Comparison of ENCODE assay signal across 13 mouse cellular contexts in genomic region chr11:115409556-115409955, GRCm38 (mm10). TPM values are rescaled to one million over a fixed set of nuclear protein-coding genes. Genes with fewer than 3 reads are reported as not detected.
DNase-seq lines count a peak whose midpoint lies in the region; ATAC-seq and TF ChIP-seq lines count a peak whose summit lies in the region.
"Had no signal": no experiment of that assay in that cellular context is flagged by ENCODE, and none has a peak within 500 bp of the region (broad histone marks: within the 10 kb centered on the region; RNA-seq: fewer than 3 reads in every experiment).

No protein-coding gene starts in this region.

- peaks cover 10% of the 10 kb centered on the region for H3K36me3 ChIP-seq in thymus, adult 2 months (ENCODE audit: control insufficient read depth, insufficient read depth, low read length)
- peaks cover 45% of the 10 kb centered on the region for H3K36me3 ChIP-seq in forebrain, embryonic 12.5 days (replicated peaks)
- H3K36me3 ChIP-seq in midbrain, embryonic 10.5 days = peaks cover 53% of the 10 kb centered on the region

- H3K4me3 ChIP-seq in thymus, adult 2 months (ENCODE audit: control insufficient read depth, insufficient read depth, low read length) = no peak overlapping the region
- no peak overlapping the region for H3K4me3 ChIP-seq in forebrain, embryonic 12.5 days (replicated peaks)
- H3K4me3 ChIP-seq in midbrain, embryonic 10.5 days = peak overlapping the region; percentile 36
- H3K4me3 ChIP-seq: heart, embryonic 10.5 days had no signal

- H3K9ac ChIP-seq in forebrain, embryonic 12.5 days = peak overlapping the region; percentile 52; the same call in 1 of the 2 replicates
- H3K9ac ChIP-seq: liver, postnatal 0 days had no signal

- H3K4me2 ChIP-seq in forebrain, embryonic 12.5 days = peak overlapping the region; percentile 42

- no peaks in the 10 kb centered on the region for H3K27me3 ChIP-seq in thymus, adult 2 months (ENCODE audit: control insufficient read depth, insufficient read depth, low read length)
- H3K27me3 ChIP-seq in forebrain, embryonic 12.5 days = peaks cover 4% of the 10 kb centered on the region; the same call in 1 of the 2 replicates
- H3K27me3 ChIP-seq in midbrain, embryonic 10.5 days (ENCODE audit: low read depth, poor library complexity, severe bottlenecking) = no peaks in the 10 kb centered on the region

- DNase-seq in thymus, adult 2 months = no peak
- DNase-seq in thymus, postnatal 25 days = no peak
- peak; percentile 70 for DNase-seq in midbrain, embryonic 10.5 days (ENCODE audit: low spot score)
- no peak for DNase-seq in retina, embryonic 14.5 days (ENCODE audit: low spot score)
- no peak for DNase-seq in urinary bladder, postnatal 14 days (ENCODE audit: low spot score)
- DNase-seq: kidney, postnatal 14 days; liver, postnatal 0 days; spleen, adult 18-20 months had no signal

- WGBS in thymus, adult 2 months = 93% methylated on average over 7 of the region's 7 CpGs
- WGBS in forebrain, embryonic 12.5 days = 15% methylated on average over 7 of the region's 7 CpGs
- WGBS in midbrain, embryonic 10.5 days = 28% methylated on average over 7 of the region's 7 CpGs

- 0 out of 2 replicates have a peak, but pooled peaks have one; percentile 25 for ATAC-seq in forebrain, embryonic 12.5 days (ENCODE audit: low FRiP score)
- ATAC-seq in activated CD4-positive, CD25-positive, alpha-beta regulatory T cell, adult 4 months = no peak
- ATAC-seq: CD4-positive, CD25-positive, alpha-beta regulatory T cell, adult 4 months; inflammation-experienced regulatory T-cells, adult 6 months; liver, postnatal 0 days had no signal

- no peaks in the 10 kb centered on the region for H3K9me3 ChIP-seq in forebrain, embryonic 12.5 days
- H3K9me3 ChIP-seq in midbrain, embryonic 10.5 days (replicated peaks) = no peaks in the 10 kb centered on the region
- H3K9me3 ChIP-seq: heart, embryonic 10.5 days had no signal

- peaks cover 67% of the 10 kb centered on the region for H3K4me1 ChIP-seq in thymus, adult 2 months (replicated peaks; ENCODE audit: control insufficient read depth, insufficient read depth, low read length)
- peaks cover 72% of the 10 kb centered on the region for H3K4me1 ChIP-seq in forebrain, embryonic 12.5 days
- H3K4me1 ChIP-seq in midbrain, embryonic 10.5 days = peaks cover 70% of the 10 kb centered on the region

- TF ChIP-seq CTCF in thymus, adult 2 months (IDR thresholded peaks at IDR 0.05; ENCODE audit: borderline replicate concordance, control insufficient read depth, extremely low read depth, insufficient read depth, low read length, poor library complexity) = no peak

- H3K27ac ChIP-seq in thymus, adult 2 months (ENCODE audit: control insufficient read depth, insufficient read depth, low read length) = peak overlapping the region; percentile 98
- peak overlapping the region; percentile 95 for H3K27ac ChIP-seq in forebrain, embryonic 12.5 days
- peak overlapping the region; percentile 91 for H3K27ac ChIP-seq in midbrain, embryonic 10.5 days (replicated peaks)
- H3K27ac ChIP-seq: heart, embryonic 10.5 days had no signal

- TF ChIP-seq POLR2A in thymus, adult 2 months (IDR thresholded peaks at IDR 0.05; ENCODE audit: control insufficient read depth, extremely low read depth, insufficient read depth, low read length, poor library complexity) = no peak

RNA-seq across cellular contexts. Expression of gene Mrpl58, which starts 6.0 kb away (rescaled TPM):
- 144 and 166 TPM in 2 replicates for polyA plus RNA-seq in thymus, adult 2 months (2012; rRNA removed)
- polyA plus RNA-seq in forebrain, embryonic 12.5 days (2016; fragmentation: Nextera tagmentation; extraction: Ambion mirVana) = 222 and 232 TPM in 2 replicates
- 256 and 270 TPM in 2 replicates for polyA plus RNA-seq in midbrain, embryonic 10.5 days (2016; fragmentation: Nextera tagmentation; extraction: Ambion mirVana)
- 100 to 1,000 TPM; 206 to 214 TPM for polyA plus RNA-seq in activated CD4-positive, CD25-positive, alpha-beta regulatory T cell, adult 4 months (2017; shearing (Covaris generic))

RNA-seq across cellular contexts. Expression of gene Atp5h, which starts 10.2 kb away (rescaled TPM):
- 118 and 155 TPM in 2 replicates for polyA plus RNA-seq in thymus, adult 2 months (2012; rRNA removed)
- 843 and 857 TPM in 2 replicates for polyA plus RNA-seq in forebrain, embryonic 12.5 days (2016; fragmentation: Nextera tagmentation; extraction: Ambion mirVana)
- polyA plus RNA-seq in midbrain, embryonic 10.5 days (2016; fragmentation: Nextera tagmentation; extraction: Ambion mirVana) = 926 and 929 TPM in 2 replicates
- polyA plus RNA-seq in activated CD4-positive, CD25-positive, alpha-beta regulatory T cell, adult 4 months (2017; shearing (Covaris generic)) = 100 to 1,000 TPM; 705 to 855 TPM

RNA-seq across cellular contexts. Expression of gene Kctd2, which starts 10.4 kb away (rescaled TPM):
- polyA plus RNA-seq in thymus, adult 2 months (2012; rRNA removed) = 65.5 and 69.1 TPM in 2 replicates
- 23.9 and 29.8 TPM in 2 replicates for polyA plus RNA-seq in forebrain, embryonic 12.5 days (2016; fragmentation: Nextera tagmentation; extraction: Ambion mirVana)
- 9.9 and 18.8 TPM in 2 replicates for polyA plus RNA-seq in midbrain, embryonic 10.5 days (2016; fragmentation: Nextera tagmentation; extraction: Ambion mirVana)
- 10 to 100 TPM in 1 of 2 experiments, 1 to 10 TPM in 1; 6.9 to 12.2 TPM for polyA plus RNA-seq in activated CD4-positive, CD25-positive, alpha-beta regulatory T cell, adult 4 months (2017; shearing (Covaris generic))

RNA-seq across cellular contexts. Expression of gene Cdr2l, which starts 27.8 kb away (rescaled TPM):
- 14.3 and 15.1 TPM in 2 replicates for polyA plus RNA-seq in thymus, adult 2 months (2012; rRNA removed)
- polyA plus RNA-seq in forebrain, embryonic 12.5 days (2016; fragmentation: Nextera tagmentation; extraction: Ambion mirVana) = 28.3 and 29.6 TPM in 2 replicates
- 16.1 and 19.7 TPM in 2 replicates for polyA plus RNA-seq in midbrain, embryonic 10.5 days (2016; fragmentation: Nextera tagmentation; extraction: Ambion mirVana)
- polyA plus RNA-seq in activated CD4-positive, CD25-positive, alpha-beta regulatory T cell, adult 4 months (2017; shearing (Covaris generic)) = under 1 TPM in 1 of 2 experiments, not detected in 1; 0.12 TPM
- polyA plus RNA-seq: CD4-positive, CD25-positive, alpha-beta regulatory T cell, adult 4 months; inflammation-experienced regulatory T-cells, adult 6 months had no signal

RNA-seq across cellular contexts. Expression of gene Trim80, which starts 30.8 kb away (rescaled TPM):
- 0.79 and 0.80 TPM in 2 replicates for polyA plus RNA-seq in thymus, adult 2 months (2012; rRNA removed)
- not detected in 2 replicates for polyA plus RNA-seq in forebrain, embryonic 12.5 days (2016; fragmentation: Nextera tagmentation; extraction: Ambion mirVana)
- 0.14 and 0.15 TPM in 2 replicates for polyA plus RNA-seq in midbrain, embryonic 10.5 days (2016; fragmentation: Nextera tagmentation; extraction: Ambion mirVana)
- not detected for polyA plus RNA-seq in activated CD4-positive, CD25-positive, alpha-beta regulatory T cell, adult 4 months (2017; shearing (Covaris generic))
- polyA plus RNA-seq: CD4-positive, CD25-positive, alpha-beta regulatory T cell, adult 4 months; inflammation-experienced regulatory T-cells, adult 6 months had no signal
